Mouse (Mus musculus) embryonic facial prominence, embryonic 10.5 days (tissue): ENCODE results near the gene Svop. TPM values are rescaled to one million over a fixed set of nuclear protein-coding genes. Genes with fewer than 3 reads are reported as not detected.

Experiments used
- DNase-seq: peaks from one replicate; pipeline ENCODE4 v3.0.0-alpha.2; 2017; ENCODE audit warnings: low spot score
- H3K27ac ChIP-seq: fragments of 300-500 bp; sonication (generic); replicated peaks from 2 replicates; pipeline ENCODE4 v1.5.1; 2016; ENCODE audit warnings: mild to moderate bottlenecking
- H3K27me3 ChIP-seq: fragments of 300-500 bp; sonication (generic); replicated peaks from 2 replicates; pipeline ENCODE4 v1.6.1; 2016; ENCODE audit warnings: low read depth, mild to moderate bottlenecking; ENCODE audit not compliant: poor library complexity, severe bottlenecking
- H3K36me3 ChIP-seq: fragments of 300-500 bp; sonication (generic); replicated peaks from 2 replicates; pipeline ENCODE4 v1.6.1; 2016; ENCODE audit warnings: mild to moderate bottlenecking, moderate library complexity
- H3K4me1 ChIP-seq: fragments of 300-500 bp; sonication (generic); 2 replicates; pipeline ENCODE4 v1.6.1; 2016
- H3K4me3 ChIP-seq: fragments of 300-500 bp; sonication (generic); 2 replicates; pipeline ENCODE4 v1.5.1; 2016; ENCODE audit warnings: mild to moderate bottlenecking, moderate library complexity
- H3K9me3 ChIP-seq: fragments of 300-500 bp; sonication (generic); 2 replicates; pipeline ENCODE4 v1.6.1; 2016; ENCODE audit warnings: mild to moderate bottlenecking
- WGBS: fragments of 180-500 bp; shearing (Covaris S2); methylation state at CpG from one replicate; pipeline ENCODE4 v1.1.7; 2016; 5-methylcytosine and 5-hydroxymethylcytosine counted together
- polyA plus RNA-seq: library from polyadenylated mRNA; unstranded; fragments of >200 nt; fragmentation: Nextera tagmentation; extraction: Ambion mirVana; gene quantifications from 2 replicates; pipeline ENCODE4 v1.2.1, GENCODE M21; 2016

The Svop gene
- polyA plus RNA-seq, 1 experiment from 2014 or later, result 4.2 TPM

DNA sequence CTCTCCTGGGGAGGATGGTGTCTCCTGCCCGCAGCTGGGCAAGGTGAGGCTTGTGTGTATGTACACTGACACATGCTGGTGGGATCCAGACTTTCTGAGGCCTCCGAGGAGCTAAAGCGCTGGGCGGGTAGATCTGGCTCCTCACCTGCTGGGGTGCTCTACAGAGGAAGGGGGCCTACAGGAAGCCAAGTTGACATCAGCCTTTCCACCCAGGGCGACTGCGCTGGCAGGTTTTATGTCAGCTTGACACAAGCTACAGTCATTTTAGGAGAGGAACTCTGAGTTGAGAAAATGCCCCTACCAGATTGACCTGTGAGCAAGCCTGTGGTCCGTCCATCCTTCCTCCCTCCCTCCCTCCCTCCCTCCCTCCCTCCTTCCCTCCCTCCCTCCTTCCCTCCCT lies 29.7 kb downstream of the Svop start:
- H3K36me3 ChIP-seq, result no peaks in the 10 kb centered on the region
- 61% methylated on average over 7 of the region's 7 CpGs for WGBS

DNA sequence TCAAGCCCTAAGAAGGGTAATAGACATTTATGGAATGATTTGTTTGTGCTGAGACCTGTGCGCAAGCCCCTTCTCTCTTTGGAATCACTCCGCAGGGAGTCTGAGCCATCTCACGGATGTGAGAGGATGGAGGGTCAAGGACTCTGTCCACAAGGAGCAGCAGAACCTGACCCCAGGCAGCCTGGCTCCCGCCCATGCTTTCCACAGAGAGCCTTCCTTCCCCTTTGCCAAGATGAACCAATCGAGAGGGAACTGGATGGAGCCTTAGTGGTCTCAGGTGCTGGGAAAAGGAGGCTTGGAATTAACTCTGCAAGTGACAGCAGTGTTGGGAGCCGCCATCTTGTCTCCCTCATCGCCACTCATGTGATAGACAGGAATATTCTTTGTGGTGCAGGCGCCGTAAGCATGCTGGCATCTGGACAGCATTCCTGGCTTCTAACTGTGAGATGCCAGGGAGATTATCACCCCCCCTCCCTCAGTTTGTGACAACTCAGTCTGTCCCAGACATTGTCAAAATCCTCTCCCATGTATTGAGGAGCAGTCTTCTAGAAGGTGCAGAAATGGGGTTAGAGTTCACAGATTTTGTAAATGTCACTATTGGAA lies 34.1 kb downstream of the Svop start:
- 81% methylated on average over 9 of the region's 9 CpGs for WGBS
- 0 out of 2 replicates have a peak, but pooled peaks cover under 1% of the 10 kb centered on the region for H3K4me1 ChIP-seq
- no peaks in the 10 kb centered on the region for H3K9me3 ChIP-seq
- H3K36me3 ChIP-seq, result no peaks in the 10 kb centered on the region
- H3K27ac ChIP-seq, result no peak overlapping the region
- H3K4me3 ChIP-seq, result no peak overlapping the region
- no peak for DNase-seq
- H3K27me3 ChIP-seq, result no peaks in the 10 kb centered on the region

More for the DNA sequence above, 29.7 kb downstream of the Svop start:
- H3K4me1 ChIP-seq, result peaks cover 6% of the 10 kb centered on the region
- H3K27ac ChIP-seq, result no peak overlapping the region
- no peak overlapping the region for H3K4me3 ChIP-seq
- H3K27me3 ChIP-seq, result no peaks in the 10 kb centered on the region
- no peaks in the 10 kb centered on the region for H3K9me3 ChIP-seq
- no peak for DNase-seq

DNA sequence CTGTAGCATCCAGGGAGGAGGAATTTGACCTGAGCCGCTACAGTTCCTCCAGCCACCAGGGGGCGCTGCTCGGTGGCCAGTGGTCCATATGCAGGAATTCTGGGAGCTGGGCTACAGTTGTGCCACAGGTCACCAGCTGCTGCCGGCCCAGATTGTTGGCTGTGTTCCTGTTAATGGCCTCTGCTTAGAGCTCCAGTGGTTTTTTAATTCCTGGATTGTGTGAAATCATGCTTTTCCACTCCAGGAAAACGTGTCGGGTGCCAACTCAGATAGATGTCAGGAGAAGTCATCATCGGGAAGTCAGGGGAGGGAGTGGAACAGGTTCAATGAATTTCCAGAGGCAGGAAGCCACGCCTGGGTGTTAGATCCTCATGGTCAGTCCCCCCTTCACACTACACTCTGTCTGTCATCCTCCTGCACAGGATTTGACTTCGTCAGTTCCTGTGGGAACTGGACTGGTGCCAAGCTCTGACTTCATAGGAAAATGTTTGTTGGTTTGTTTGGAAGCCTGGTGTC lies 39.1 kb downstream of the Svop start:
- Histone ChIP-seq H3K9me3 (no peaks in the 10 kb centered on the region), H3K4me1 (peaks cover 10% of the 10 kb centered on the region; the same call in 1 of the 2 replicates), H3K4me3 (peak overlapping the region; percentile 36), H3K27ac (peak overlapping the region; percentile 44; the same call in 1 of the 2 replicates), H3K36me3 (no peaks in the 10 kb centered on the region), H3K27me3 (no peaks in the 10 kb centered on the region)
- WGBS, result 39% methylated on average over 9 of the region's 9 CpGs
- DNase-seq, result peak; percentile 82

DNA sequence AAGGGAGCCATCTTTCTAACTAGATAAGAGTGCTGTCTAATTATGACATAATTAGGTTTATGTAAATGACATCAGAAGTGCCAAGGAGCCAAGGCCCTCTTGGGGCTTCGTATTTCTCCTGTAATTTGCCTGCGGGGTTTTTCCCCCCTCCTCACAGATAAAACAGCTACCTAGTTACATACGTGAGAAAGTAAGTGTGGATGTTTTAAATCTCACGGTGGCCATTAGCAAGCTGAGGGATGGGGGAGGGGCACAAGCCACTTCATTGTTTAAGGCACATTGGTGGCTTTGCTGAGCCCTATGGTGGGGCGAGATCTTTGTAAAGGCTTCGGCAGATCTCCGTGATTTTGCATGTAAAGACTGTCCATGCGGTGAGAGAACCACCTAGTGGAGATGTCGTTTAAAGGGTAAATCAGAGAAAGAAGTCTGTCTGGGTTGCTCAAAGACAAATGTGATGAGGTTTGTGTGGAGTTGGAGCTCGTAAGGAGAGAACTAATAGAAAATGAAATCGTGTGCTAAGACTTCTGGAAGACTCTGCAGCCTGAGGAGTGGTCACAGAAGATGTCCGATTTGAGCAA lies 42.5 kb downstream of the Svop start:
- peaks cover 10% of the 10 kb centered on the region; the same call in 1 of the 2 replicates for H3K4me1 ChIP-seq
- 63% methylated on average over 12 of the region's 12 CpGs for WGBS
- no peak overlapping the region for H3K4me3 ChIP-seq
- H3K27me3 ChIP-seq, result no peaks in the 10 kb centered on the region
- no peak overlapping the region for H3K27ac ChIP-seq
- no peak for DNase-seq
- H3K36me3 ChIP-seq, result no peaks in the 10 kb centered on the region
- no peaks in the 10 kb centered on the region for H3K9me3 ChIP-seq

DNA sequence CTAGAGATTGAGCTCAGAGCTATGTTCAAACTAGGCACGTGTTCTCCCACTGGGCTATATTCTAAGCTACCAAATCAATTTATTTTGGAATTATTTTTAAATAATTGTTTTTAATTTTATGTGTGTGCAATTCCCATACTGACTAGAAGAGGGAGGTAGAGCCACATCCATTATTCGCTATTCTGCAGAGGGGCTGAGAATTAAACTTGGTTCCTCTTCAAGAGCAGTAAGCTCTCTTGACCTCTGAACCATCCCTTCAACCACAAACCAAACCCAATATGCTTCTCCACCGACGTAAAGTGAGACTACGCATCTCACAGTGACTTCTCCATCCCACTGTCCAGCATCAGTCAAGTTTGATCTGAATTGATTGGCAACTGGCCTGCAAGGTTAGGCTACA lies 44.2 kb downstream of the Svop start:
- 83% methylated on average over 5 of the region's 5 CpGs for WGBS
- H3K4me3 ChIP-seq, result no peak overlapping the region
- H3K36me3 ChIP-seq, result no peaks in the 10 kb centered on the region
- H3K4me1 ChIP-seq, result peaks cover 9% of the 10 kb centered on the region; the same call in 1 of the 2 replicates
- no peak for DNase-seq
- H3K9me3 ChIP-seq, result no peaks in the 10 kb centered on the region
- H3K27me3 ChIP-seq, result no peaks in the 10 kb centered on the region
- no peak overlapping the region for H3K27ac ChIP-seq

DNA sequence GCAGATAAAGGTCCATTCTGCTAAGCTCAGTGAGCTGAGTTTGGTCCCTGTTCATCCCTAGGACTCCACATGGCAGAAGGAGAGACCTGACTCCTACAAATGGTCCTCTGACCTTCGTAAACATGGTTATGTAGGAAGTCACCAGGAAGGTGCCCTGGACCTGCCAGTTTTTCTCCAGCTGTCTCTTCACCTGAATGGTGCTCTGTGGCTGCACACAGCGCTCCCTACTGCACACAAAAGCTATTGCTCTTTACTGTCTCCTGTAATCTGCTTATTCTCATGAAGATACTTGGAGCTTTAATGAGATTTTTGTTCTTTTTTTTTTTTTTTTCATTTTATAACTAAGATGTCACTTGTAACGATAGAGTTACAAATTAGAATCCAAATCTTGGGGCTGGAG lies 44.8 kb downstream of the Svop start:
- Histone ChIP-seq H3K36me3 (no peaks in the 10 kb centered on the region), H3K4me3 (no peak overlapping the region), H3K4me1 (peaks cover 9% of the 10 kb centered on the region), H3K27ac (no peak overlapping the region), H3K27me3 (no peaks in the 10 kb centered on the region), H3K9me3 (no peaks in the 10 kb centered on the region)
- no peak for DNase-seq
- 47% methylated on average over 3 of the region's 3 CpGs for WGBS

DNA sequence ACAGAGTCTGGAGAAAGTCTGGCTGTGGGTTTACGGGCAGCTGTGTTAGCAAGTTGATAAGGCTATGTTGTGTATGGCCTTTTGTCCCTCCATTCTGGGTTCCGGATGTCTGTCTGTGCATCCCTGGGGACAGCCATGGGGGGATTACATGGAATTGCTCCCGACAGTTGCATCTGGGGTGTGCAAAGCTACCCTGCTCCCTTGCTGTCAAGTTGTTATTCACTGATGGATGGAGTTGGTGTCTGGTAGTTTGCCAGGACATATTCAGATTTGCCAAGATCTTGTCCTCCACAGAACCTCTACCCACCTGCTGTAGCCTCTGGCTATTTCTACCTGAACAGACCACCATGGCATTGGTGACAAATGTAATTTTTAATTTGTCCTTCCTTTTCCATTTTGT lies 45.2 kb downstream of the Svop start:
- H3K27me3 ChIP-seq, result 0 out of 2 replicates have a peak, but pooled peaks cover under 1% of the 10 kb centered on the region
- no peak for DNase-seq
- 81% methylated on average over 3 of the region's 3 CpGs for WGBS
- H3K27ac ChIP-seq, result no peak overlapping the region
- no peak overlapping the region for H3K4me3 ChIP-seq
- H3K9me3 ChIP-seq, result no peaks in the 10 kb centered on the region
- peaks cover 14% of the 10 kb centered on the region for H3K4me1 ChIP-seq
- no peaks in the 10 kb centered on the region for H3K36me3 ChIP-seq

DNA sequence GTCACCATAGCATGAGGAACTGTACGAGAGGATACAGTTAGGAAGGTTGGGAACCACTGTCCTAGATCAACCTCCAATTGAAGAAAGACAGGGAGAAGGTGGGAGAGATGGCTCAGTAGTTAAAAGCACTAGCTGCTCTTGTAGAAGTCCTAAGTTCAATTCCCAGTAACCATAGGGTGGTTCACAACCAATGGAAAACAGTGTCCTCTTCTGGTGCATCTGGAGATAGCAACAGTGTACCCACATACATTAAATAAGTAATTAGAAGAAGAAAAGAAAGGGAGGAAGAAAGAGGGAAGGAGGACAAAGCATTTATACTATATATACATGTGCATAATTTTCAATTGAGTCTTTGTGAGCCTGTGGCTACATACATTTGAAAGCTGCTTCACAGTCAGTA lies 46.2 kb downstream of the Svop start:
- WGBS, result 75% methylated on average over 1 of the region's 1 CpGs
- Histone ChIP-seq H3K36me3 (no peaks in the 10 kb centered on the region), H3K27me3 (0 out of 2 replicates have a peak, but pooled peaks cover 8% of the 10 kb centered on the region), H3K27ac (no peak overlapping the region), H3K4me1 (peaks cover 21% of the 10 kb centered on the region), H3K4me3 (no peak overlapping the region), H3K9me3 (no peaks in the 10 kb centered on the region)
- no peak for DNase-seq

DNA sequence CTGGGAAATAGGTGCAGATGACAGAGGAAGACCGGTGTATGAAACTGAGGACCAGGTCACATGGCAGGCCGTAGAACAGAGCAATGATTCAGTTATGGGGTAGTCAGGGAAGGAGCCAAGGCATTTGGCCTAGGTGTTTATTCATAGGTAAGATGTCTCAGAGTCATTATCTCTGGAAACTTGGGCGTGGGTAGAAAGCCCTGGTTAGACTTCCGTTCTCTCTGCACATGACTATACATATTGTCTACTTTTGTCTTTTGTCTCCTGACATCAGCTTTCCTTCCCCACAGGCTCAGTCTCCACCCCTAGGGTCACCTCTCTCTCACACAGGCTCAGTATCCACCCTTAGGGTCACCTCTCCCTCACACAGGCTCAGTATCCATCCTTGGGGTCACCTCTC lies 47.6 kb downstream of the Svop start:
- H3K4me3 ChIP-seq, result no peak overlapping the region
- no peak overlapping the region for H3K27ac ChIP-seq
- H3K9me3 ChIP-seq, result no peaks in the 10 kb centered on the region
- DNase-seq, result no peak
- WGBS, result 86% methylated on average over 4 of the region's 4 CpGs
- 0 out of 2 replicates have a peak, but pooled peaks cover 8% of the 10 kb centered on the region for H3K27me3 ChIP-seq
- no peaks in the 10 kb centered on the region for H3K36me3 ChIP-seq
- peaks cover 19% of the 10 kb centered on the region for H3K4me1 ChIP-seq

DNA sequence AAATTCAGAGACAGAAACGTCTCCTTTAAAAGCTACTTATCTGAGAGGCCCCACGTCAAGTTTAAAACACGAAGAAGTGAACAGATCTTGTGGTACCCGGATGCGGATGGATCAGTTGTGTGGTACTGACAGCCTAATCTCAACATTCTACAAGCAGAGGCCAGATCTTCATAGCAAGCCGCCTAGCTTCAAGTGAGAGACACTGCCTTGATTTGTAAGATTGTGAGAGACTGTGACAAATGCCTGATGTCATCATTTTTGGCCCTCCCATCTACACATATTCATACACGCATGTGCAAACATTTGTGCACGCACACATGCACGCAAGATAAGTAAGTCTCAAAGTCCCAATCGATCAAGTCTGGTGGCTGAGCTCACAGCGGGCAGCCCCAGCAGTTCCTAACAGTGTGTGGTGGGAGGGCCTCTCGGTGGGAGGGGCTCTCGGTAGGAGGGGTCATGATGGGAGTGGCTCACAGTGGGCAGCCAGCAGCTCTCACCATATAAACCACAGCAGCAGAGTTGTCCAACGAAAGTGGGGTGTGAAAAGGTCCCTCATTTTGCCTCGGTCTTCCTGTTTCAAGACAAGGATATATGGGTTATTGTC lies 49.9 kb downstream of the Svop start:
- no peak overlapping the region for H3K27ac ChIP-seq
- H3K27me3 ChIP-seq, result 0 out of 2 replicates have a peak, but pooled peaks cover 8% of the 10 kb centered on the region
- H3K4me1 ChIP-seq, result peaks cover 20% of the 10 kb centered on the region
- H3K36me3 ChIP-seq, result no peaks in the 10 kb centered on the region
- peak; percentile 51 for DNase-seq
- peak overlapping the region; percentile 26; the same call in 1 of the 2 replicates for H3K4me3 ChIP-seq
- no peaks in the 10 kb centered on the region for H3K9me3 ChIP-seq
- WGBS, result 26% methylated on average over 15 of the region's 15 CpGs

DNA sequence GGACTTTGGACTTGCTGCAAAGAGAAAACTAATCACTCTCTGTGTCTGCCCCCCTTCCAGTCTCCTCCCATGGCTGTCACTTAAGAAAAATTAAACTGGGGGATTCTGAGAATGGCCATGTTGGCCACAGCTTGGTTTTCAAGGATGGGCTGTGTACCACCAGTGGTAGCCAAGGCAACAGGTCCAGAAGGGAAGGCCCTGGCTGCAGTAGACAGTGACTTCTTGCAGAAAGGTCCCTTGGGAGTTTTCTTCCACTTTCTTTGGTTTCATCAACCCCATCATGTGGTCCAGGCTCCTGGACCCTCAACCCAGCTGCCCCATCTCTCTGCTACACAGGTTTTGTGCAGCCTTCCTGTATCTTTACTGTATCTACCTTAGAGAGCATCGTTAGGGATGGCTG lies 50.5 kb downstream of the Svop start:
- Histone ChIP-seq H3K4me1 (peaks cover 25% of the 10 kb centered on the region), H3K27ac (no peak overlapping the region), H3K36me3 (no peaks in the 10 kb centered on the region), H3K4me3 (no peak overlapping the region), H3K27me3 (0 out of 2 replicates have a peak, but pooled peaks cover 8% of the 10 kb centered on the region), H3K9me3 (no peaks in the 10 kb centered on the region)
- DNase-seq, result no peak
- 74% methylated on average over 1 of the region's 1 CpGs for WGBS

DNA sequence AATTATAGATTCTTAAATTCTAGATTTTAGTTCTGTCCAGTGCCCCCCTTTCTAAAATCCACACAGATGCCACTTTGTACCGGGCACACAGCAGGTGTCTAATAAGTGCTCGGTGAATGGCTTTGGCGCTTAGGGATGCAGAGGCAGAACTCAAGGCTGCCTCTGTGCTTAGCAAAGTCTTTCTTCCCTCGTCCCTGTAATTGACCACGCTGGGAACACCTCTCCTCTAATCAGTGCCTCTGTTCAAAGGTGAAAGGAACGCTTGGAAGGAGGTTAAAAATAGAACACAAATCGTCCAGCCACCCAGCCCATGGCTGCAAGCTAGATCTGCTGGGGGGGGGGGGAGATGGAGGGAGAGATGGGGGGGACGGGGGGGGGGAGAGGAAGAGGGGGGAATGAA lies 50.9 kb downstream of the Svop start:
- H3K4me1 ChIP-seq, result peaks cover 29% of the 10 kb centered on the region
- 26% methylated on average over 8 of the region's 8 CpGs for WGBS
- no peak for DNase-seq
- H3K36me3 ChIP-seq, result no peaks in the 10 kb centered on the region
- 0 out of 2 replicates have a peak, but pooled peaks cover 8% of the 10 kb centered on the region for H3K27me3 ChIP-seq
- no peak overlapping the region for H3K4me3 ChIP-seq
- H3K27ac ChIP-seq, result no peak overlapping the region
- H3K9me3 ChIP-seq, result no peaks in the 10 kb centered on the region

DNA sequence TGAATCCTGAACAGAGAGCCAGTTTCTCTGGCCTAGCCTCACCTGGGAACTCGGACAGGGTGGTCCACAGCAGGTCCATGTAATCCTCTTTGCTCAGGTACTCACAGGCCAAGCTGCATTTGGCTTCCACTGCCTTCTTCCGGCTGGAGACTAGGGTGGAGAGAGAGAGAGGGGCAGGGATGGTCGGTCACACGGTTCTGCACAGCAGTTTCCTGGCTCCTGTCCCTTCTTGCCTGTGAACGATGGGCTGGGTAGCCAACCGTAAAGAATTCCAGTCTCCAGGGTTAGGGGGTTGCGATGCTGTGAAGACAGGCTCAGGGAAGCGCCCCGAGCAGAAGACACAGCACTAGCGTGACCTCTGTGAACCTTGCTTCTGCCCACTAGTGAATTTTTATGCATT lies 56.3 kb downstream of the Svop start:
- Histone ChIP-seq H3K4me3 (no peak overlapping the region), H3K27ac (no peak overlapping the region), H3K9me3 (peaks cover 4% of the 10 kb centered on the region; the same call in 1 of the 2 replicates), H3K36me3 (no peaks in the 10 kb centered on the region), H3K27me3 (no peaks in the 10 kb centered on the region), H3K4me1 (peaks cover 20% of the 10 kb centered on the region)
- WGBS, result 46% methylated on average over 10 of the region's 10 CpGs
- no peak for DNase-seq
